Mouse (Mus musculus) kidney, adult 18-20 months (tissue): ENCODE measurements around the gene Gria3.
A peak's percentile ranks its signal among the peaks of the same experiment; 100 is the strongest.

Source experiments
- DNase-seq: peaks from one replicate; pipeline ENCODE4 v3.0.0; 2021

The Gria3 gene

DNA sequence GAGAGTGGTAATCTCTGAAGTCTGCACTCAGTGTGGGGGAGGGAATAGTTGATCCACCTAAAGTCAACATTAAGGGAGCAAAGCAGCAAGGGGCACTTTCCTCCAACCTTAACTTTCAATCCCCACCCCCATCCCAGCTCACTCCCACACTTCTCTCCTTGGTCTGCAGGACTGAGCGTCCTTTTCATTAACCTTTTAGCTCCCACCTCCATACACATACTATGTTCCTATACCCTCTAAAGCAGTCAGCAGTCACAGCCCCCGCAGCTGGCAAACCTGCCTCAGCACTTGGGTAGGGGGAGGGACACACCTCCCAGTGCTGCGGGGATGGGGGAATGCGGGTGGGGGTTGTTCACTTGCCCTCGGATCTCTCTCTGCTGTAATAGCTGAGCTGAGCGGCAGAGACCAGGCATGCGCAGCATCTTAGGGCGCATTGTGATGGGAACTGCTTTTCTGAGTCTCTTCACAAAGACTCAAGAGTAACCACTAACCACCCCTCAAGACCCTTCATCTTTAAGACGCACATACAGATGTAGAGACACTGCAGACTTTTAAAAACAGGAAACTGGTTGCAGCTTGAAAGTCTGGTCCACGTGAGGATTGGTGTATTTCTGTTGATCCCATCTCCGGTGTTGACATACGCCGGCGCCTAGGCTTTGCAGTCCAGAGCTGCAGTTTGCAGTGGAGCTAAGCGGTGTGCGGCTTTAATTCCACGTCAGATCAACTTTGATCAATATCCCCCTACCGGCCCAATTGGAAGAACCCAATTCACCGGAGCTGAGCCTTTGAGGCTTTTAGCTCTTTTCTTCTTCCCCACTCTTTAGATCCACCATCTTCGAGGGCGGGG lies at the start of gene Gria3:
Gene Gria3 (plus strand): TSS at position 797 of the 847 bp plus-strand sequence.
- DNase-seq = no peak

DNA sequence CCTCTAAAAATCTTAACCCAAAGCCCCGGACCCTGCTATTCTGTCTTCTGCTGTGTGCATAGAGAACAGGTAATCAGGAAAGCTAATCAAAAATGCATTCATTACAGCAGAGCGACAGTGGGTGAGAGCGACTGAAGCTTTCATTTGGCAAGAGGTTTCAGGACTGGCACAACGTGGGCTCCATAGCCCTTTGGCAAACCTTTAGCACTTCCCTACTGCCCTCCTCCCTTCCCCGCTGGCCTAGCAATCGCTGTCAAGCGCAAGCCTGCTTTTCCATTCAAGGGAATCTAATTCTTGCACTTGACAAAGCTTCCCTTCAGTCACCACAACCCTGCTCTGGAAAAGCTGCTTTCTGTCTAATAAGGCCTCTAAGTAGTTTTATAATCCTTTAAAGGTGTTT lies 13.6 kb upstream of the Gria3 start:
- DNase-seq = no peak

DNA sequence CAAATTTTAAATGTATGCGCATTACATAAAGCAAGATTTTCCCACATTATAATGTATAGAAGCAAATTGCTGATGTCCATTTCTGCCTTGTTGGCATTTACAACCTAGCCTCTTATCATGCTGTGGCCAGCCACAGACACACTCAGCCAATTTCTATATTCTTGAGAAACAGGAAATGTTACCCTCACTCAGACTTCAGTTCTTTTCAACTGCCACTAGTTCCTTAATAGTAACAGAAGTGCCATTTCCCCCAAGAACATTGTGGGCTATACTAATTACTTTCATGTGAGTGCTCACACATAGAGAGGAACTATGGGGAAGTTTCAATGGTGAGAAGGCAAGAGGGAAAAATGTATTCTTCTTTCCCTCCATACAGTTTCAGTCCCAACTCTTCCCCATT lies 11.6 kb upstream of the Gria3 start:
- DNase-seq = no peak

DNA sequence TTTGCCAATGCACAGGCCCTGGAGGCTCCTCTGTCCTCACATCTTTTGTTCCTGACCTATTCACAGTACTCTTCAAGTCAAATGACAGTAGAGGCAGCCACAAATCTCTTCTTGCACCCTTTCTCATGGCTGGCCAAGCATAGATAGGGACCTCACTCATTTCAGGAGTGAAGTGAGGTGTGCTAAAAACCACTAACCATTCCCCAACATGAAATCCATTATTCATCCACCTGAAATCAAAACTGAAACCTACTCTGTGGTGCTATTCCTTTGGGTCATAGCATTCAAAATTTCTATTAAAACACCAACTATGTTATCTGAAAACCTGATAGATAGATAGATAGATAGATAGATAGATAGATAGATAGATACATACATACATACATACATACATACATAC lies 2.2 kb upstream of the Gria3 start:
- no peak for DNase-seq

DNA sequence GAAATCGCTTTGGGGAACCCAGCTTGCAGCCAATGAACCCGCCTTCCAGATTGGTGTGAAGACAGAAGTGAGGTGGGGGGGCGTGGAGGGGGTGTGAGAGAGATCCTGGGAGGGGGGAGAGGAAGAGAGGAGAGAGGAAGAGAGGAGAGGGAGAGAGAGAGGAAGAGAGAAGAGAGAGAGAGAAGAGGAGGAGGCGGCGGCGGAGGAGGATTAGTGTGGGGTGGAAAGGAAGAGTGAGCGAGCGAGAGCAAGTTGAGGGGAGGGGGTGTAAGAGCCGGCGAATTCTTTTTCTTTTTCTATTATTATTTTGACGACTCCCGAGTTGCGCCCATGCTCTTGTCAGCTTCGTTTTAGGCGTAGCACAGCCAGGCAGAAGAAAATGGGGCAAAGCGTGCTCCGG lies 532 bp downstream of the Gria3 start:
- no peak for DNase-seq

- peak; percentile 44 for DNase-seq
These were observed 1.1 kb downstream of the Gria3 start for GRCm38 (mm10) chrX:41401590-41402240.

DNA sequence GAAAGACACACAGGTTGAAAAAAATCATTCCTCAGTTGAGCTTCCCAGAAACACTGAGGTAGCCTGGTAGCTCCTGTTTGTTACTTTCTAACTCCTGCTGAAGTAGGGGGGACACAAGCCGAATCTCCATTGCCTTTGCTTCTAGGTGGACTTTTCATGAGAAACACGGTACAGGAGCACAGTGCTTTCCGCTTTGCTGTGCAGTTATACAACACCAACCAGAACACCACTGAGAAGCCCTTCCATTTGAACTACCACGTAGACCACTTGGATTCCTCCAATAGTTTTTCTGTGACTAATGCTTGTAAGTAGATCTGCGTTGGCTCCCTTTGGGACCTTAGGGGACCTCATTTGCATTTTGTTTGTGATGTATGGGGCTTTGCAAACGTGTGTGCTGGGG lies 2.0 kb downstream of the Gria3 start:
- no peak for DNase-seq

DNA sequence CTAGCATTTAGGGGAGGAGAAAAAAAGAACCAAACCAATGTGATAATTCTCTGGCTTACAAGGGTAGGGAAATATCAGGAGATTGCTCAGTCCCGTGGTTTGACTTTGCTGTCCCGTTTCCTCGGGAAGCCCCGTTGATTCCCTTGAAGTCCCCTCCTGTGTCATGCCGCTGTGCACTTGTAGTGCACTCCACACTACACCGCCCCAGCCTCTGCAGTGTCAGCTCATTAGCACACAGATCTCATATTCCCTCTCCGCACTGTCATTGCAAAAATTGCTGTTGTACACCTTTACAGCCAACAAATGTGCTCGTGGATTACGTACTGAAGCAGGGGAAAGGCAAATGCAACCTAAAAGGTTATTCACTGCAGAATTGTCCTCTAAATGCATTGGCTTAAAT lies 5.6 kb downstream of the Gria3 start:
- no peak for DNase-seq

DNA sequence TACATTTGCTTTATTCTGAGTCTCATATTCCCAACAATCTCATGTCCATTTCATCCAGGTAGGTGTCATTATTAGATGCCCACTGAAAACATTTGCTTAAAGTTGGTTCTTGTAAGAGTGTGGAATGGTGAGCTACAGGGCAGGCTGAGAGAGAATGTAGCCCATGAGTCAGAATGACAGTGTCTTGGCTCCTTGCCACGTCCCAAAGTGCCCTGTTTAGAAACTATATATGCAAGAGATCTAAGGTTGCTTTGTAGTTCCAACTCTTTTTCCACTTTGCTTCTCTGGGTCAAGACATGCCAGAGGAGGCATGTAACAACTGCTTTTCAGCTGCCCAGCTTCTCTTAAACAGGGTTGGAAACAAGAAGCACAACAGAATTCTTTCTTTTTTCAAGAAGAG lies 9.1 kb downstream of the Gria3 start:
- no peak for DNase-seq

- no peak for DNase-seq
These were observed 25.0 kb downstream of the Gria3 start for GRCm38 (mm10) chrX:41425651-41426050.

DNA sequence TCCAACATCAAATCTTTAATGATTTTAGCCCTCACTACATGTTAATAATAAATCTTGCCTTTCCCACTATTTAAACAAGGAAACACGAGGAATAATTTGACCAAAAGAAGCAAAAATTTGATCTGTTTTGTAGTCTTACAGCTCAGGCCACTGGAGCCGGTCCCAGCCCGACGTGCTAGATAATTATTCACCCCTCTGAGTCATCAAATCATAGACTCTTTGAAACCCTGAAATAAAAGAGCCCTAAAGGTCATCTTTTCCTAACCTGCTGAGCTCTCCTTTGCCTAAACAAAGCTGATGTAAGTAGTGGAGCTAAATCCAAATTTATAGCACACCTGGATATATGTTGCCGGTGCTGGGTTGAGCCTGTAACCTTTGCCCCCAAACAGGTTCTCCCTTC lies 27.4 kb downstream of the Gria3 start:
- DNase-seq = no peak

DNA sequence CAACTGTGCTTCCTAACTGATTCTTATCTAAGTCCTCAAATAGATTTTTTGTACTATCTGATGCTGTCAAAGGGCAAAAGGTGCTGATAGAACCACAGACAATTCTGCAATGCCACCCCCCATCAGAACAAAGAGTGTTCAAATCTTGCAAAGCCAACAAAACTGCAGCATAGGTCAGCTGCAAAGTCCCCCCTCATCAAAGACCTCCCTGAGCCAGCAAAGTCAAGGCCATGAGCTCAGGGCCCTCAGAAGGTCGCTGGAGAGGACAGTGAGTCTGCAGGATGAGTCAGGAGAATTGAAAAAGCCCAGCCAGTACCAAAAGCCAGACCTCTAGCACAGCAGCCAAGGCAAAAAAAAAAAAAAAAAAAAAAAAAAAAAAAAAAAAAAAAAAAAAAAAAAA lies 34.9 kb downstream of the Gria3 start:
- DNase-seq = no peak

- no peak for DNase-seq
These were observed 38.2 kb downstream of the Gria3 start for GRCm38 (mm10) chrX:41438841-41439240.

DNA sequence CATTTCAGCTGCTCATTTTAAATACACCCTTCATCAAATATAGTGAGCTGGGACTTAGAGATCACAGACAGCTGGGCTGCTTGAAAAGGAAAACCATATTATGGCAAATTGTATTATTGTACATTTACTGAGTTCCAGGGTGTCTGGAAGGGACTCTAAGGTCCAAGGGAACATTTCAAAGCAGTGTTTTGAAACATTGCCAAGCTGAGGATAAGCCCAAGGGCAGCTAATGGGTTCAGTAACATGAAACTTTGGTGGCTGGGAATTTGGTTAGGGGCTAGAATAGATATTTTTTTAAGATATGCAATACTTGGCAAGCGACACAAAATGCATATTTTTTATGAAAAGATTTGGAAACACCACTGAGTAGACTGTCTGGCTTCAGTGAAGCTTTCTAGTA lies 48.2 kb downstream of the Gria3 start:
- DNase-seq = no peak

DNA sequence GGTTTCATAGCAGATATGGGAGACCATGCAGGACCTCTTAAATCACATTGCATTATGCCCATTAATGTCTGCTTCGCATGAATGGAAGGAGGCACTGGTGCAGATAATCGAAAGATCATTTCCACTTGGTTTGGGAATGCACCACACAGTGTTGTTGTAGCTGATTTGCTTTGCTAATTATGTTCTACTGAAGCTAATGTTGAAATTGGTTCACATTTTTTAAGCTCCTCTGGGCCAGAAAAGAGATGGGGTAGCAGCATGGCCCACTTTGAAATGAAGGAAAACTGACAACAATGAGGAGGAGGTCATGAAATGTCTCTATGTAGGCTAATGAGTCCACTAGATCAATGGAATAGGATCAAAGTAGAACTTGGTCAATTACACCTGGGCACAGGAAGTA lies 76.8 kb downstream of the Gria3 start:
- DNase-seq = no peak

- no peak for DNase-seq
These were observed 95.9 kb downstream of the Gria3 start for GRCm38 (mm10) chrX:41496528-41496927.

DNA sequence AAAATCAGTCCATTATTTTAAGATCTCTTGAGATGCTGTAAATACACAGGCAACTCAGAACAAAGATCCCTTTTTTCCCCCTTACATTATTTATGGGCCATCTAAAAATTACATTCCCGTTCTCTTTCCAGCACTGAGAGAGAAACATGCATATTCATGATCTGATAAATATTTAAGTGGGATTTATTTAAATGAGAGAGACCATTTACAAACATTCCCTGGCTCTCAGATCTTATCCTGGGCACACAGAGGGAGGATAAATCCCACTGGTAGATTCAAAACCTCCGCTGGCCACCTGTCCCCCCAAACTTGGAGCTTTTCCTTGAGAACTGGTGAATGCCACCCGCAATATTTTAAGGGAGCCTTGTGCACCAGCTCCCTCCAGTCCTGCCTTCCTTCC lies 104.7 kb downstream of the Gria3 start:
- no peak for DNase-seq

DNA sequence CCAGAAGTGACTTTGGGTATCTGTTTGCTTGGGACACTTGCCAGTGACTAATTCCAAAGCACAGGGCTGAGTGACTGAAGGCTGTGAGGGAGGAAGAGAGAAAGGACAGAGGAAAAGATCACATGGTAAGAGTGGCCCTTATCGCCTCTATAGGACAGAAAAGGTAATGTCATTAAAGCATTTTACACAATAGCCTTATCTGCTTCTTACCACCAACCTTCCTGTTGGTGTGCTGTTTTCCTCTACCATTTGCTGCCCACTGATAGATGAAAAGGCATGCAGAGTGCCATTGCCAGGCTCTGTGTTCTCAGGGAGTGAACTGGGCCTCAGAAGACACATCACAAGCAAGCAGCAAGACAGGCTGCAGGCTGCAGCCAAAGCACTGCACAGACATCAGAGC lies 107.3 kb downstream of the Gria3 start:
- DNase-seq = no peak

DNA sequence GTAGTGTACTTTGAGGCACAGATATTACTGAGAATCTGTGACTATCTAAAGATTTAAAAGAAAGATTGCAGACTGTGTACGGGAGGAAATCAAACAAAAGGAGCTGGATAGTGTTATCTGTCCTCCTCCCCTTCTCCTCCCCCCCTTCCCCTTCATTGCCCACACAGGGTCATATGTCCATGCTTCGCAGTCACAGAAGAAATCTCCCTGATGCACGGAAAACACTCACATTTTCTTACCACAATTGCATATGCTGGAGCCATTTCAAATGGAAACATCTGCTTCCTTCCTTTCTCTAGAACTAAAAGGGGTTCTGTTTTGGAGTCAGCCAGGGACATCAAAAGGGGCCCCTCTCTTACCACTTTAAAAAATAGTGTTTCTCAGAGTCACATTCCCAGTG lies 114.3 kb downstream of the Gria3 start:
- no peak for DNase-seq

GRCm38 (mm10) chrX:41532511-41532910 lies 131.9 kb downstream of the Gria3 start:
- DNase-seq = no peak

- DNase-seq = no peak
These were observed 135.2 kb downstream of the Gria3 start for GRCm38 (mm10) chrX:41535886-41536285.

GRCm38 (mm10) chrX:41562296-41563060 lies 161.8 kb downstream of the Gria3 start:
- DNase-seq = peak; percentile 40

GRCm38 (mm10) chrX:41564898-41565297 lies 164.2 kb downstream of the Gria3 start:
- no peak for DNase-seq

GRCm38 (mm10) chrX:41573079-41573478 lies 172.4 kb downstream of the Gria3 start:
- DNase-seq = no peak
